Mouse (Mus musculus) hindbrain, embryonic 15.5 days (tissue): ENCODE results near the gene Xk. TPM values are rescaled to one million over a fixed set of nuclear protein-coding genes. Genes with fewer than 3 reads are reported as not detected.
"Not testable (repeated sequence)": the region's sequence is repeated elsewhere in the genome, so short reads cannot be mapped to it uniquely, and the experiment has no call there.

Source experiments
- ATAC-seq: fragments of 200-750 bp; cut with Nextera tagmentation; 2 replicates; pipeline ENCODE4 v1.8.0; 2017; ENCODE audit warnings: low read depth, moderate number of reproducible peaks, moderate TSS enrichment; ENCODE audit not compliant: low FRiP score
- H3K27ac ChIP-seq: fragments of 300-500 bp; sonication (generic); replicated peaks from 2 replicates; pipeline ENCODE4 v1.5.1; 2015; ENCODE audit warnings: mild to moderate bottlenecking, inconsistent platforms
- H3K27me3 ChIP-seq: fragments of 300-500 bp; sonication (generic); 2 replicates; pipeline ENCODE4 v1.6.1; 2015; ENCODE audit warnings: control low read depth, inconsistent platforms
- H3K36me3 ChIP-seq: fragments of 300-500 bp; sonication (generic); 2 replicates; pipeline ENCODE4 v1.6.1; 2015; ENCODE audit warnings: control low read depth, inconsistent platforms
- H3K4me1 ChIP-seq: fragments of 300-500 bp; sonication (generic); replicated peaks from 2 replicates; pipeline ENCODE4 v1.6.1; 2015; ENCODE audit warnings: control low read depth, inconsistent platforms
- H3K4me2 ChIP-seq: fragments of 300-500 bp; sonication (generic); 2 replicates; pipeline ENCODE4 v1.6.1; 2015; ENCODE audit warnings: moderate library complexity, mild to moderate bottlenecking, inconsistent platforms
- H3K4me3 ChIP-seq: fragments of 300-500 bp; sonication (generic); 2 replicates; pipeline ENCODE4 v1.5.1; 2015; ENCODE audit warnings: mild to moderate bottlenecking, inconsistent platforms
- H3K9ac ChIP-seq: fragments of 300-500 bp; sonication (generic); 2 replicates; pipeline ENCODE4 v1.6.1; 2015; ENCODE audit warnings: inconsistent platforms
- H3K9me3 ChIP-seq: fragments of 300-500 bp; sonication (generic); 2 replicates; pipeline ENCODE4 v1.6.1; 2016; ENCODE audit warnings: control low read depth, inconsistent platforms
- WGBS: fragments of 180-500 bp; shearing (Covaris S2); methylation state at CpG from one replicate; pipeline ENCODE4 v1.1.7; 2015; 5-methylcytosine and 5-hydroxymethylcytosine counted together
- polyA plus RNA-seq: library from polyadenylated mRNA; unstranded; fragments of >200 nt; fragmentation: Nextera tagmentation; extraction: Ambion mirVana; gene quantifications from 2 replicates; pipeline ENCODE4 v1.2.1, GENCODE M21; 2015

The Xk gene
- polyA plus RNA-seq, 1 experiment from 2014 or later = 5.4 TPM

DNA sequence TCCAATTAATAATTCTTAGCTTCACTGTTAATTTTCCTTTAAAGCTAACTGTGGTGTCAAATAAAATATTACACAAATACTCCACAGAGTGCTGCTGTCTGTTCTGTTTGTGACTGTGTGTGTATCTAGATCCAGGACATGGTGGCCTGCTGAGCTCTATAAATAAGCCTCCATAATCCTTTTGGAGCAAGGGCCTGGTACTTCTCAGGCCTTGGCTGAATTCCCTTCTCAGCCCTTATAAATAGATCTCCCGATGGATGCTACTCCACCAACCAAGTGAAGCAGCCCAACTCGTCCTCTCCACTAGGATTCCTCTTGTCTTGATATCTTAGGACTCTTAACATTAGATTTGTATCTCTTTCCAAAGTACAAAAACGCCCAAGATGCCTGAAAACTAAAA, 1.4 kb upstream of the Xk start:
- H3K4me2 ChIP-seq = no peak overlapping the region
- no peaks in the 10 kb centered on the region for H3K27me3 ChIP-seq
- H3K9me3 ChIP-seq = no peaks in the 10 kb centered on the region
- no peak overlapping the region for H3K4me3 ChIP-seq
- no peak overlapping the region for H3K9ac ChIP-seq
- WGBS = 70% methylated on average over 3 of the region's 3 CpGs
- no peaks in the 10 kb centered on the region for H3K36me3 ChIP-seq
- no peak overlapping the region for H3K27ac ChIP-seq
- no peak for ATAC-seq
- H3K4me1 ChIP-seq = no peaks in the 10 kb centered on the region

DNA sequence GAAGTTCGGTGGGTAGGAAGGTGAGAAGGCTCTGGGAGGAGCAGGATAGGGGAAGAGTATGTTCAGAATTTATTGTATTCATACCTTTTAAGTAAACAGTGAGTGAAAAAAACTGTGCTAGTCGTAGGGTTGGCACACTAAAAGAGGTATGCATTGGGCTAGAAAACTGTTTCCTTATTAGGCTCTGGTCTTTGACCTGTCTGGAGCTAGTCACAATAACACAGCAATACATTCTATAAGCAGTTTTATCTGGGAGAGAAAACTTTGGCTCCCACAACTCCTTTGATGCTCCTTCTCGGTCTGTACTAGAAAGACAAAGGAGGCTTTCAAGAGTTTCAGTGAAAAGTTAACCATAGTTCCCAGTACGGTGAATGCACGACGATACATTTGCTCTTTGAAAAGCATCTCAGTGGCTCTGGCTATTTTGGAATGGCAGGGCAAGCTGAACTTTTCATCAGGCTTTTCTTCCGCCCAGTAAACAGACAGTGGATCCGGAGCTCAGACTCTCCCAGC, 553 bp upstream of the Xk start:
- no peaks in the 10 kb centered on the region for H3K9me3 ChIP-seq
- 22% methylated on average over 8 of the region's 8 CpGs for WGBS
- ATAC-seq = peak; percentile 24; the same call in 1 of the 2 replicates
- no peaks in the 10 kb centered on the region for H3K36me3 ChIP-seq
- no peaks in the 10 kb centered on the region for H3K4me1 ChIP-seq
- H3K4me2 ChIP-seq = peak overlapping the region; percentile 56
- H3K9ac ChIP-seq = no peak overlapping the region
- peak overlapping the region; percentile 71; the same call in 1 of the 2 replicates for H3K27ac ChIP-seq
- no peaks in the 10 kb centered on the region for H3K27me3 ChIP-seq
- peak overlapping the region; percentile 61 for H3K4me3 ChIP-seq

DNA sequence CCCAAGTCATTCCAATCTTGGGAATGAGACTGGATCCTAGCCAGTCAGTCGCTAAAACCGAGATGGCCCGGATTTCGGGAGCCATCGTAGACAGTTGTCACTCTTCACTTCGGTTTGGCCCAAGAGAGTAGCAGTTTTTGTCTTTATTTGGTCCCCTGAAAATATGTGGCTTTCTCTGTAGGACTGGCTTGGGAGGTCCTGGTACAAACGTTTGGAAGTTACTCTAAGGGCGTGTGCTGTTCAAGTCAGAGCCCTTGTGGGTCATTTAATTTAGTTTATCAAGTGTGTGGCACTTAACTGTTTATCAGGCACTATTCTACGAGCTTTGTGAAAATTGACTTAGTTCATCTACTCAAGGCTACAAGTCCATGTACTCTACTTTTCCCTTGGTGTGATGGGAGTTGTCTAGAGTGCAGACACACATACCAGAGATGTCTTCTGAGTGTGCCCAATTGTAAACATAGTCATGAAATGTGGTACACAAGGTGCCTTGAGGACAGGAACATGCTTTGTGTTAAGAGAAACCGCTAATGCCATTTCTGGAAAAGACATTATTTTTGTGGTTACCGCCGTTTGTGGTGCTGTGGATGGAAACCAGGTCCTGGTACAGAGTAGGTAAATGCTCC, 934 bp downstream of the Xk start:
- Histone ChIP-seq H3K4me3 (peak overlapping the region; percentile 61), H3K4me2 (peak overlapping the region; percentile 56), H3K9me3 (no peaks in the 10 kb centered on the region), H3K4me1 (no peaks in the 10 kb centered on the region), H3K9ac (peak overlapping the region; percentile 59), H3K27ac (no peak overlapping the region), H3K27me3 (no peaks in the 10 kb centered on the region), H3K36me3 (no peaks in the 10 kb centered on the region)
- 49% methylated on average over 12 of the region's 12 CpGs for WGBS
- ATAC-seq = no peak

DNA sequence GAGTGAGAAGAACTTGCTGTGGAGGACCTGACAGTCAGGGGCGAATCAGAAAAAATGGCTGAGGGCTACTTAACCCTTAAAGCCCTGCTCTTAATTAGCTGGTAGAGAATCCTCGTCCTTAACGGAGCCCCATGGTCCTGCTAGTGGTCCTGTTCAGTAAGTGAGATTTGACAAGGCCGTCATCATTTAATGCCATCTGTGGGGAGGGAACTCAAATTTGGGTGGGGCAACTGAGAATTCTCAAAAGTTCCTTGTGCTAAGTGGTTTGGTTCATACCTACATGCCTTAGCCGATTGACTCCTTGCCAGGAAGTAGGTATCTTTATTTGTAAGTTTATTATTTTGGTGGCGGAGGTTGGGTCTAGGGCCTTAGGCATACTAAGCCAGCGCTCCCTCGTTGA, 1.8 kb downstream of the Xk start:
- Histone ChIP-seq H3K36me3 (no peaks in the 10 kb centered on the region), H3K4me3 (no peak overlapping the region), H3K9me3 (no peaks in the 10 kb centered on the region), H3K27me3 (no peaks in the 10 kb centered on the region), H3K4me2 (no peak overlapping the region), H3K4me1 (no peaks in the 10 kb centered on the region), H3K9ac (no peak overlapping the region), H3K27ac (no peak overlapping the region)
- 84% methylated on average over 8 of the region's 8 CpGs for WGBS
- no peak for ATAC-seq

DNA sequence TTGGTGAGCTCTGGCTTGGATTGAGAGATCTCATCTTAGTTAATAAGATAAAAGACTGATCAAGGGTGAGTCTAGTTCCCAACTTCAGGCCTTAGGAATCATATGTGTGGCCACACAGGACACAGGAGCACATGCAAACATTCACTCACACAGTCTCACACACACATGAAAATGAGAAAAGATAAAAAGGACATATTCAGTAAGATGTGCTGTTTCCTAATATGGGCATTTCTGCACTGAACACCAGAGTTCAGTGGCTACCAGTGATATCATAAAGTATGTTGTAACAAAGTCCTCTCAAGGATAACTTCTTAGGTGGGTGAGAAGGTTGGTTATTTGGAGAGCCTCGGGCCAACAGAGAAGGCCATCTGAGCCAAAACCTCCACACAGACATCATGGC, 10.9 kb downstream of the Xk start, which contains the start of gene H2al1m:
Gene H2al1m (plus strand): TSS at position 301 of the 400 bp plus-strand sequence.
- not testable (repeated sequence) for H3K4me2 ChIP-seq, ATAC-seq, H3K27ac ChIP-seq, H3K9ac ChIP-seq, H3K36me3 ChIP-seq, H3K9me3 ChIP-seq, H3K27me3 ChIP-seq, H3K4me1 ChIP-seq, H3K4me3 ChIP-seq
- no CpG with 5 or more reads among the region's 1 CpGs for WGBS

DNA sequence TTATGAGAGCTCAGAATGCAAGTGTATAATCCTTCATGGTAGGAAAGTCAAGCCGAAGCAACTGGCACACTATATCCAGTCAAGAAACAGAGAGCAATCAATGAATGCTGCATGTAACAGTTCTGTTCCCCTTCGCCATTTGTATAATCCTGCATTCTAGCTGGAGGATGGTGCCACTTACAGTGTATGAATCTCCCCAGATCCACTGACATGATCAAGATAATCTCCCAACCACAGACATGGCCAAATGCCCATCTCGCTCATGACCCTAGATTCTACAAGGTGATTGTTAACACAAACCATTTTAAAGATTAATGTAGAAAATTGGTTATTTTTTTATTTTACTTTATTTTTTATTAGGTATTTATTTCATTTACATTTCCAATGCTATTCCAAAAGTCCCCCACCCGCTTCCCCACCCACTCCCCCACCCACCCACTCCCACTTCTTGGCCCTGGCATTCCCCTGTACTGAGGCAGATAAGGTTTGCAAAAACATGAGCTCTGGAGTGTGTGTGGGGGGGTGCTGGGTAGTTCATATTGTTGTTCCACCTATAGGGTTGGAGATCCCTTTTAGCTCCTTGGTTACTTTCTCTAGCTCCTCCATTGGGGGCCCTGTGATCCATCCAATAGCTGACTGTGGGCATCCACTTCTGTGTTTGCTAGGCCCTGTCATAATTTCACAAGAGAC, 20.7 kb downstream of the Xk start:
- H3K9me3 ChIP-seq, H3K4me2 ChIP-seq, H3K27me3 ChIP-seq, H3K4me1 ChIP-seq, H3K36me3 ChIP-seq, H3K4me3 ChIP-seq, ATAC-seq, H3K9ac ChIP-seq, H3K27ac ChIP-seq: not testable (repeated sequence)
- 87% methylated on average over 4 of the region's 4 CpGs for WGBS

DNA sequence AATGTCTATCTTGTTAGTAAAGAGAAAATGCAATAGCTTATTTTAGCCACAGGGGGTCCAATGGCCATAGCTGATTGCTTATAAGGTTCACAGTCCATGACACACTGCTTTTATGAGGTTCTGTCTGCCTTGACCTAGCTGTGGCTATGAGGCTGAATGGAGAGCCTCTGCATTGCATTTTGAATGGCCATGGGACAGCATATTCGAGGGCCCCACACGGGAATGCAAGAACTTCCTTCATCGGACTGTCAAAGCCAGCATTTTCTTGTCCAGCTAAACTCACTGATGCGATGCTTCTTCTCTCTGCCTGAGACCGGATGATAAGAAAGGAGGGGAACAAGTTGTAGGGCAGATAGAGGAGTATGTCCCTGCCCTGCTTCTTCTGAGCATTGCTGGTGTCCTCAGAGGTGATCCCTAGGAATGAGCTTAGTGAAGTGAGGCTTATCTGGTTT, 25.9 kb downstream of the Xk start:
- Histone ChIP-seq H3K4me1 (no peaks in the 10 kb centered on the region), H3K4me2 (no peak overlapping the region), H3K27ac (no peak overlapping the region), H3K9ac (no peak overlapping the region), H3K27me3 (no peaks in the 10 kb centered on the region), H3K9me3 (no peaks in the 10 kb centered on the region), H3K4me3 (no peak overlapping the region), H3K36me3 (no peaks in the 10 kb centered on the region)
- no peak for ATAC-seq
- 85% methylated on average over 5 of the region's 5 CpGs for WGBS

DNA sequence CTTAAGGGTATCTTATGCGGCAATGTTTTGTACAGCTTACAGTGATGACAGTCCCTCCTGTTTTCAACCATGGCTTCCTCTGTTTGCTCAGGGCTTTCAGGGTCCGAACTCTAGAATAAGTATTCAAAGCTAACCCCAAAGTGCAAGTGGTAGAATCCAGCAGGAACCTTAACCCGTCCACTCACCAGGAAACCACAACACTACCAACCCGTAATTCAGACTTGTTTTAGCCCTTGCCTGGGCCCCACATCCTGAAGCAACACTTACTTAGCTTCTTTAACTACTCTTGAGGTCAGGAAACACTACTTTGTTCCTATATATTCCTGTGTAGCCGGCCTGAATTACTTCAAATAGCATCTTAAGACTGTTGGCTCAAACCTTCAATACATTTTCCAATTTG, 30.2 kb downstream of the Xk start:
- 85% methylated on average over 5 of the region's 5 CpGs for WGBS
- no peak overlapping the region for H3K9ac ChIP-seq
- H3K27ac ChIP-seq = no peak overlapping the region
- no peaks in the 10 kb centered on the region for H3K9me3 ChIP-seq
- H3K4me1 ChIP-seq = no peaks in the 10 kb centered on the region
- no peak overlapping the region for H3K4me2 ChIP-seq
- no peak overlapping the region for H3K4me3 ChIP-seq
- no peaks in the 10 kb centered on the region for H3K27me3 ChIP-seq
- no peak for ATAC-seq
- no peaks in the 10 kb centered on the region for H3K36me3 ChIP-seq

DNA sequence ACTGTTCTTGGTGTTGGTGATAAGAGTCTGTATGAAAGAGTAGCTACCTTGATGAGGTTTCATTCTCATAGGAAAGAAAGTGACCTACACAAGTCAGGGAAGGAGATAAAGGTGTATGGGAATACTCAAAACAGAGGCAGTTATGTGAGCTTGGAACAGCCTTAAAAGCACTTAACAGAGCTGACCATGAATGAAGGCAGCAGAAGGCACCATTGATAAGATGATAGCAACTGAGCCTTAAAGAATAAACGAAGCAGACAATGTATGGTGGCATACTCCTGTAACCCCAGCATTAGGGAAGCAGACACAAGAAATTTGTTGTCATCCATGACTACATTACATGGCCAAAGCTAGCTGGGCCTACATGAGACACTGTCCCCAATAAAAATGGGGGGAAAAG, 30.9 kb downstream of the Xk start:
- 59% methylated on average over 1 of the region's 1 CpGs for WGBS
- no peaks in the 10 kb centered on the region for H3K27me3 ChIP-seq
- no peaks in the 10 kb centered on the region for H3K36me3 ChIP-seq
- H3K27ac ChIP-seq = no peak overlapping the region
- no peak overlapping the region for H3K4me3 ChIP-seq
- no peaks in the 10 kb centered on the region for H3K9me3 ChIP-seq
- no peak overlapping the region for H3K4me2 ChIP-seq
- no peaks in the 10 kb centered on the region for H3K4me1 ChIP-seq
- H3K9ac ChIP-seq = no peak overlapping the region
- no peak for ATAC-seq

DNA sequence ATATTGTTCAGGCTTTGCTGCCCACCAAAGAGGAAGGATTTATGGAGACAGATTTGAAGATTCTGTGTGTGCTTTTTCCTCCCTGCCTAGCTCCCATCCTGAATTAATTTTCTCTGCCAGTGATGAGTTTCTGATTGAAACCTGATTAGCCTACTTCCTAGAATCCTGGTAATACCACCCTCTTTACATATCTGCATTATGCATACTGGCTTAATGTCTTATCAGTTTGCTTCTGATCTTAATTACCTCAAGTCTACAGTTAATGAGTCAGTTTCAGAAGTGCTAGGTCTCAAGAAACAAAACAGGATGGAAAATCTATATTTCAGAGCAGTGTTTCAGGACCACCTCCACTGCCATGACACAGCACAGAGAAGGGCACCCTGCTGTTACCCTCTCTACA, 43.9 kb downstream of the Xk start:
- not testable (repeated sequence) for ATAC-seq, H3K9me3 ChIP-seq, H3K27me3 ChIP-seq, H3K4me3 ChIP-seq, H3K27ac ChIP-seq, H3K4me2 ChIP-seq, H3K36me3 ChIP-seq, H3K9ac ChIP-seq, H3K4me1 ChIP-seq

DNA sequence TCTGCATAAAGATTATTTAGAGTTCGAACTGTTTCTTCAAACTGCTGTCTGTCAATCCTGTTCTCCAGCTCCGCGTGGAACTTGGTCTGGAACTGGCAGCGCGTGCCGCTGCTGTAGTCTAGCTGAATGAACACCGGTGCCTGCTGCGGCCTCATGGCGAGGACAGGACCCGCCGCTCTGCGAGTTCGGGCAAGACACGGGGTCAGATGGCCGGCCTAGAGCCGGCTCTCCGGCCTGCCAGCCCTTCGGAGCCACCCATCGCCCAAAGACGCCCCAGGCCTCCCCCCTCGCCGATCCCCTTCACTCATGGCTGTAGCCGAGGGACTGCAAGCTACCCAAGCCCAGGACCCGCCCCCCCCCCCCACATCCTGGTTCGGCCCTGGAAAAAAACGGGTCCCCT, 55.4 kb downstream of the Xk start:
- not testable (repeated sequence) for H3K4me2 ChIP-seq, H3K9me3 ChIP-seq, H3K4me1 ChIP-seq, H3K4me3 ChIP-seq, H3K27ac ChIP-seq, H3K36me3 ChIP-seq, H3K27me3 ChIP-seq, H3K9ac ChIP-seq, ATAC-seq
- WGBS = 92% methylated on average over 26 of the region's 26 CpGs

DNA sequence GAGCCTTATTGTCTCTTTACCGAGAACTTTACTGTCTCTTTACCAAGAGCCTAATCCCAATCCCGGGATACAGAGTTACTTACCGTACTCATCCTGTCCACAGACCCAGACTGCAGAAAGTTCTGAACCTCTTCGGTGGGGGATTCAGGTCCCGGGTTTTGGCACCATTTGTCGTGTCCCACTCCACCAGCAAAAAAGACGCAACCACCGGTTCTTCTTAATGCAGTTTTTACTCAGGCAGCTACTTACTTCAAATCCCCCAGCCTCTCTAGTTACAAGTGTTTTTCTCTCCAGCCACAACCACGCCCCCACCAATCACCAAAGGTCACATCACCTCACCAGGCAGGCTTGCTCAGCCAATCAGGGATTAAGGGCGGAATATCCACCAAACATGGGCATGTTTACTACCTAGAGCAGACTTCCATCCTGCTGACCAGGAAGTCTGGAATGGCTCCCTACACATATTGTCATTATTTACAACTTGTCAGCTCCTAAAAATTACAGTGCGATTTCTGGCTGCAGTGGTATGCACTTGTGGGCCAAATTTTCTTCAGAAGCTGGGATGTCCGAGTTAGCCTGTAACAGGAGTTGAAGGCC, 59.9 kb downstream of the Xk start:
- H3K4me3 ChIP-seq, H3K4me2 ChIP-seq, H3K4me1 ChIP-seq, H3K9me3 ChIP-seq, H3K27ac ChIP-seq, ATAC-seq, H3K27me3 ChIP-seq, H3K9ac ChIP-seq, H3K36me3 ChIP-seq: not testable (repeated sequence)
- 88% methylated on average over 12 of the region's 12 CpGs for WGBS
